Mouse (Mus musculus) spleen, adult 2 months (tissue): Measurements from ENCODE around the gene Hecw2.

Source experiments
- CTCF ChIP-seq: fragments of 200-500 bp; IDR thresholded peaks from 2 replicates; pipeline ENCODE4 v1.5.1; 2011; ENCODE audit warnings: mild to moderate bottlenecking, inconsistent platforms; ENCODE audit not compliant: insufficient read depth, insufficient read length, insufficient replicate concordance; ENCODE audit errors: extremely low read depth
- POLR2A ChIP-seq: fragments of 200-500 bp; IDR thresholded peaks from 2 replicates; pipeline ENCODE4 v1.6.1; 2011; ENCODE audit warnings: low read depth, low read length, inconsistent platforms

DNA sequence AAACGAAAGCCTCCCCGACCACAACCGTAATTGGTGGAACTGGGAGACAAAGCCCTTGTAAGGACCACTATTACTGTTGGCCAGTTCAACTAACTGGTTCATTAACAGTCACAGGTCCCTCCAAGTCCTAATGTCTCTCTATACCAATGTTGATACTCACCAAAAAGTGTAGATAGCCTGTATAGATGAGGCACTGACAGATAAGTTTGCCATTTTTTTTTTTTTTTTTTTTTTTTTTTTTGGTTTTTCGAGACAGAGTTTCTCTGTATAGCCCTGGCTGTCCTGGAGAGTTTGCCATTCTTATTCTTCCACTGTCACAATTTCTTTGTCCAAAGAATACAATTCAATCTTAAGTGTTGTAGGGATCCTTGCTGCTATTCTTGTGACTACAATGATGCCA lies 47.8 kb upstream of the Hecw2 start:
- TF ChIP-seq CTCF (no peak), POLR2A (no peak)
